Mouse (Mus musculus) liver, embryonic 13.5 days (tissue): ENCODE results near the gene Clnk. TPM values are rescaled to one million over a fixed set of nuclear protein-coding genes. Genes with fewer than 3 reads are reported as not detected.

Experiments
- ATAC-seq: fragments of 200-750 bp; cut with Nextera tagmentation; 2 replicates; pipeline ENCODE4 v1.8.0; 2017; ENCODE audit warnings: low read depth, mild to moderate bottlenecking, moderate number of reproducible peaks, moderate library complexity
- DNase-seq: peaks from one replicate; pipeline ENCODE4 v3.0.0; 2022
- H3K27ac ChIP-seq: fragments of 300-500 bp; sonication (generic); 2 replicates; pipeline ENCODE4 v1.5.1; 2015; ENCODE audit warnings: moderate library complexity, mild to moderate bottlenecking, inconsistent platforms
- H3K27me3 ChIP-seq: fragments of 300-500 bp; sonication (generic); 2 replicates; pipeline ENCODE4 v1.6.1; 2015; ENCODE audit warnings: mild to moderate bottlenecking, inconsistent platforms
- H3K36me3 ChIP-seq: fragments of 300-500 bp; sonication (generic); 2 replicates; pipeline ENCODE4 v1.6.1; 2015; ENCODE audit warnings: mild to moderate bottlenecking, inconsistent platforms
- H3K4me1 ChIP-seq: fragments of 300-500 bp; sonication (generic); replicated peaks from 2 replicates; pipeline ENCODE4 v1.6.1; 2015; ENCODE audit warnings: inconsistent platforms
- H3K4me2 ChIP-seq: fragments of 300-500 bp; sonication (generic); 2 replicates; pipeline ENCODE4 v1.6.1; 2015; ENCODE audit warnings: inconsistent platforms, mild to moderate bottlenecking, moderate library complexity
- H3K4me3 ChIP-seq: fragments of 300-500 bp; sonication (generic); replicated peaks from 2 replicates; pipeline ENCODE4 v1.5.1; 2015; ENCODE audit warnings: mild to moderate bottlenecking, inconsistent platforms
- H3K9ac ChIP-seq: fragments of 300-500 bp; sonication (generic); 2 replicates; pipeline ENCODE4 v1.6.1; 2015; ENCODE audit warnings: mild to moderate bottlenecking, inconsistent platforms
- H3K9me3 ChIP-seq: fragments of 300-500 bp; sonication (generic); replicated peaks from 2 replicates; pipeline ENCODE4 v1.6.1; 2016; ENCODE audit warnings: inconsistent platforms
- WGBS: fragments of 180-500 bp; shearing (Covaris S2); methylation state at CpG from one replicate; pipeline ENCODE4 v1.1.7; 2015; ENCODE audit not compliant: insufficient replicate concordance; 5-methylcytosine and 5-hydroxymethylcytosine counted together
- polyA plus RNA-seq: library from polyadenylated mRNA; unstranded; fragments of >200 nt; fragmentation: Nextera tagmentation; extraction: Ambion mirVana; gene quantifications from 2 replicates; pipeline ENCODE4 v1.2.1, GENCODE M21; 2015

Gene Clnk
- polyA plus RNA-seq, 1 experiment from 2014 or later: not detected

DNA sequence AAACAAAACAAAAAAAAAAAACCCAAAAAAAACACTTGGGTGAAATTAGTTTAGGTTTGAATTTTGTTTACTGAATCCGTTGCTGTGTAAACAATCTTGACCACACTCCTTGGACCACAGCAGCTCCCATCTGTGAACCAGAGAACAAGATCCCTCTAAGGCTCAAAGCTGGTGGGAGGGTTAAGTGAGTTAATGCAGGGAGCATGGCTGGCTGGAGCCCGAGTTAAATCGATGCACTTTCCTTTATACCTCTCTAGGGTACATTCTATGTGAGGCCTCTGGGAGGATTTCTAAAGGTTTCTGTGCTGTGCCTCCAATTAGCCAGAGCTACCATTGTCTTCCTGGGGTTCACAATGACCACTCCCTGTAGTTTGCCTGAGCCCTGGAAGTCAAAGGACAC lies 1.2 kb downstream of the Clnk start:
- Histone ChIP-seq H3K27me3 (no peaks in the 10 kb centered on the region), H3K36me3 (no peaks in the 10 kb centered on the region), H3K9me3 (no peaks in the 10 kb centered on the region), H3K27ac (no peak overlapping the region), H3K4me3 (no peak overlapping the region), H3K4me1 (no peaks in the 10 kb centered on the region), H3K4me2 (no peak overlapping the region), H3K9ac (no peak overlapping the region)
- ATAC-seq (no peak), DNase-seq (no peak)
- 59% methylated on average over 3 of the region's 3 CpGs for WGBS

DNA sequence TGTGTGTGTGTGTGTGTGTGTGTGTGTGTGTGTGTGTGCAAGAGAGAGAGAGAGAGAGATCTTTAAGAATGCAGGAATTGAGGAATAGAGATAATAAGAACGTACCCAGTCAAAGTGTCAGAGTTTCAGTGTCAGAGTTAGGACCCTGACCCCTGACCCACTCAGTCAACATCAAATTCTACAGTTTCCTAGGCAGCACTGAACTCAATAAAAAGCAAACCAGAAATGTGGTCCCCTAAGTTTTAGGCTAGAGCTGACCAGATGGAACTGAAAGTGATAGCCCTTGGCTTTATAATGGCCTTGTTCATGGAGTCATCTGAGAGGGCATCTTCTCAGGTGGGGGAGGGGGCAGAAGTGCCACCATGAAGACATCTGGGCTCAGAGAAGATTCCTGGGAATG lies 1.7 kb downstream of the Clnk start:
- no peaks in the 10 kb centered on the region for H3K36me3 ChIP-seq
- H3K9ac ChIP-seq: no peak overlapping the region
- ATAC-seq (no peak), DNase-seq (no peak)
- H3K4me3 ChIP-seq: no peak overlapping the region
- no peak overlapping the region for H3K27ac ChIP-seq
- WGBS: 50% methylated on average over 1 of the region's 1 CpGs
- no peaks in the 10 kb centered on the region for H3K4me1 ChIP-seq
- H3K9me3 ChIP-seq: no peaks in the 10 kb centered on the region
- H3K27me3 ChIP-seq: no peaks in the 10 kb centered on the region
- H3K4me2 ChIP-seq: no peak overlapping the region

DNA sequence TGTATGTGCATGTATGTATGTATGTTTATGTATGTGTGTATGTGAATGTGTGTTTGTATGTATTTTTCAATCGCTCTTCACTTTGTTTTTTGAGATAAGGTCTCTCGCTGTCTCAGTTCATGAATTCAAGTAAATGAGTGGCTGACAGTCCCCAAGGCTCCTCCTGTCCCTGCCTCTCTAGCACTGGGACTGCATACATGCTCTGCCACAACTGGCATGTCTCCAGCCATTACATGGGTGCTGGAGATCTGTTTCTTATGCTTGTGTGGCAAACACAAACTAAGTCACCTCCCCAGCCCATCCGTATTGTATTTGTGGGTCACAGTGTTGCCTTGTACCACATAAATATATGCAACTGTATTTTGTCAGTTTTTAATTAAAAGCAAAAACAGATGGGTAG lies 3.7 kb downstream of the Clnk start:
- 70% methylated on average over 3 of the region's 3 CpGs for WGBS
- no peak overlapping the region for H3K4me3 ChIP-seq
- no peaks in the 10 kb centered on the region for H3K4me1 ChIP-seq
- DNase-seq (no peak), ATAC-seq (no peak)
- H3K36me3 ChIP-seq: no peaks in the 10 kb centered on the region
- H3K27ac ChIP-seq: no peak overlapping the region
- no peak overlapping the region for H3K4me2 ChIP-seq
- H3K27me3 ChIP-seq: no peaks in the 10 kb centered on the region
- no peaks in the 10 kb centered on the region for H3K9me3 ChIP-seq
- no peak overlapping the region for H3K9ac ChIP-seq

DNA sequence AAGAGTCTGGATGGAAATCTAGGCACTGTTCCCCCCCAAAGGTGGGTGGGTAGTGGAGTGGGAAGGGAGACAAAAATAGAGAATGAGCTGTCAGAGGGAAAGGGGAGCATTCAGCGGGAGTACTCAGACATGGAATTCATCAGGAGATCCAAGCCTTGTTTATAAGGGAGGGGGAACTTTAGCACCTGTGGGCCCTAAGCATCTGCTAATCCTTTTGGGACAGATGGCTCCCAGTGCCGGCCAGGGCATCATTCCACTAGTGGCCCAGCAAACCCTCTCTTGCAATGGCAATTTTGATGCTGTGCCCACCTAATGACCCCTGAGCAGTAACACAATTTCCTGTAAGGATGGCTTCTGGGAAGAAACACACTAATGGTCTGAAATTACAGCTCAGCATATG lies 5.0 kb downstream of the Clnk start:
- H3K27ac ChIP-seq: no peak overlapping the region
- H3K4me2 ChIP-seq: no peak overlapping the region
- no peaks in the 10 kb centered on the region for H3K36me3 ChIP-seq
- DNase-seq: no peak
- WGBS: 63% methylated on average over 2 of the region's 2 CpGs
- ATAC-seq: no peak
- H3K4me3 ChIP-seq: no peak overlapping the region
- no peaks in the 10 kb centered on the region for H3K9me3 ChIP-seq
- H3K27me3 ChIP-seq: no peaks in the 10 kb centered on the region
- H3K9ac ChIP-seq: no peak overlapping the region
- H3K4me1 ChIP-seq: no peaks in the 10 kb centered on the region

DNA sequence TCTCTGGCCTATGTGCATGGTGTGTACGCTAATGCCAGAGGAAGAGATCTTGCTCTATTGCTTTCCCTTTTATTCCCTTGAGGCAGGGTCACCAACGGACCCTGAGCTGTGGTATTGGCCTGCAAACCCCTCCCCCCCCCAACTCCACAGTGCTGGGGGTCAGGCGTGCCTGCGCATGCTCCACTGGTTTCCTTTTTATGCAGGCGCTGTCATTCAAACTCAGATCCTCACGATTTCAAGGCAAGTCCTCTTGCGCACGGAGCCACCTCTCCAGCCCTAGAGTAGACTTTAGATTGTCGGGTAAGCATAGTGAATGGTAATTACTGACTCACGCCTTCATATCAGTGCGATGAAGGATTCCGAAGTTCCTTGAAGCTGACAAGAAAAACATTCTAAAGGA lies 6.1 kb downstream of the Clnk start:
- Histone ChIP-seq H3K27ac (no peak overlapping the region), H3K36me3 (no peaks in the 10 kb centered on the region), H3K9ac (no peak overlapping the region), H3K4me3 (no peak overlapping the region), H3K27me3 (no peaks in the 10 kb centered on the region), H3K9me3 (no peaks in the 10 kb centered on the region), H3K4me2 (no peak overlapping the region), H3K4me1 (no peaks in the 10 kb centered on the region)
- ATAC-seq (no peak), DNase-seq (no peak)
- WGBS: 28% methylated on average over 12 of the region's 12 CpGs

DNA sequence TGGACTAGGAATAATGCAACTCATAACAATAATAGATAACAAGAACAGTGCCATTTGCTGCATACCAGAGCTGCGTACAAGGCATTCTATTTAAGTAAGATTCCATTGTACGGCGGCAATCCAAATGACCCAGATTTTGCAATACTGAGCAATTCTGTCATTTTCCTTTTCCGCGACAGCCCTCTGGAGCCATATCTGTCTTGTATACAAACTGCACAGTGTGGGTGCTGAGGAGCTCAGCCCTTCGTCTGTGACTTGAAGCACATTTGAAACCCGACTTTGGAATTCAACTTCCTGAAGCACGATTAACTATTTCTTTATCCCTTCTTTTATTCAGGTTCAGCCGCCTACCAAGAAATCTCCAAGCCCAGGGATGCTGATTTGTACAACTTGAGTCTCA lies 6.6 kb downstream of the Clnk start:
- 74% methylated on average over 9 of the region's 9 CpGs for WGBS
- Histone ChIP-seq H3K36me3 (no peaks in the 10 kb centered on the region), H3K4me2 (no peak overlapping the region), H3K4me1 (no peaks in the 10 kb centered on the region), H3K9me3 (no peaks in the 10 kb centered on the region), H3K9ac (no peak overlapping the region), H3K4me3 (no peak overlapping the region), H3K27me3 (no peaks in the 10 kb centered on the region), H3K27ac (no peak overlapping the region)
- ATAC-seq: no peak
- DNase-seq: no peak

DNA sequence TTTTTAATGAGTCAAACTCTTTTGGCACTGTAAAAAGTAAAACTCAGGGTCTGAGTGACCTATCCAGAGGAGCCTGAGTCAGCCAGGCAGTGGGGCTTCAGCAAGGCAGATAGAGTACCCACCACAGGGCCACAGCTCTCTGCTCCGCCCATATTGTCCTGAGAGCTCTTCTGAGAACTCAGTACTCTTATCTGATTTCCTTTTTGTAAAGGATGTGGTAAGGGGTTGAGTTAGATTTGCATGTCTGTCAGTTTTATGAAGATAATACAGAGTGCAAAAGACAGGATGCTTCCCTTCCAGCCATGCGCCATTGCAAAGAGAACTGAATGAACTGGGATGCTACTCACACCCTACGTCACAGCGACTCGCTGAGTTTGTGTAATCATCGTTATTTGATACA lies 12.0 kb downstream of the Clnk start:
- H3K9me3 ChIP-seq: no peaks in the 10 kb centered on the region
- no peaks in the 10 kb centered on the region for H3K36me3 ChIP-seq
- 21% methylated on average over 6 of the region's 6 CpGs for WGBS
- no peak overlapping the region for H3K4me3 ChIP-seq
- H3K9ac ChIP-seq: no peak overlapping the region
- H3K27me3 ChIP-seq: no peaks in the 10 kb centered on the region
- H3K4me1 ChIP-seq: no peaks in the 10 kb centered on the region
- H3K4me2 ChIP-seq: no peak overlapping the region
- ATAC-seq: no peak
- no peak for DNase-seq
- H3K27ac ChIP-seq: no peak overlapping the region

DNA sequence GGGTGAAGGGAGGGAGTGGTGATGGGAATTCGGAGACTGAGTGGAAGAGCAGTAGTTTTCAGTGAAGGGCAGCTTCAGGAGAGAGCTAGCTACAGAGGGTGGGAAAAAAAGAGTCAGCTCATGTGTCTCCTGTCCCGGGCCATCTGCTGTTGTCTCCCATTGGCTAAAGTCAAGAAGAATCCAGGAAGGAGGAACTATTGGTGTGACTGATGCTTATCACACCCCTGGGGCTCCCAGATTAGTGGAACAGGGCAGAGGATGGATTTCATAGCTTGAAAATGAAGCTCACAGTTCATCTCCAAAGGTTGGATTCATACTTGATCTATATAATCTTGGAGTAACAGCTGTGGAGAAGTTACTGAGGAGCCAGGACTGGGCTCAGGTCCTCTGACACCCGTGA lies 13.6 kb downstream of the Clnk start:
- H3K27me3 ChIP-seq: no peaks in the 10 kb centered on the region
- H3K36me3 ChIP-seq: no peaks in the 10 kb centered on the region
- H3K27ac ChIP-seq: no peak overlapping the region
- no peak overlapping the region for H3K4me3 ChIP-seq
- H3K9me3 ChIP-seq: no peaks in the 10 kb centered on the region
- H3K4me2 ChIP-seq: no peak overlapping the region
- no peak overlapping the region for H3K9ac ChIP-seq
- no peak for DNase-seq
- no peak for ATAC-seq
- WGBS: 11% methylated on average over 3 of the region's 3 CpGs
- H3K4me1 ChIP-seq: no peaks in the 10 kb centered on the region

DNA sequence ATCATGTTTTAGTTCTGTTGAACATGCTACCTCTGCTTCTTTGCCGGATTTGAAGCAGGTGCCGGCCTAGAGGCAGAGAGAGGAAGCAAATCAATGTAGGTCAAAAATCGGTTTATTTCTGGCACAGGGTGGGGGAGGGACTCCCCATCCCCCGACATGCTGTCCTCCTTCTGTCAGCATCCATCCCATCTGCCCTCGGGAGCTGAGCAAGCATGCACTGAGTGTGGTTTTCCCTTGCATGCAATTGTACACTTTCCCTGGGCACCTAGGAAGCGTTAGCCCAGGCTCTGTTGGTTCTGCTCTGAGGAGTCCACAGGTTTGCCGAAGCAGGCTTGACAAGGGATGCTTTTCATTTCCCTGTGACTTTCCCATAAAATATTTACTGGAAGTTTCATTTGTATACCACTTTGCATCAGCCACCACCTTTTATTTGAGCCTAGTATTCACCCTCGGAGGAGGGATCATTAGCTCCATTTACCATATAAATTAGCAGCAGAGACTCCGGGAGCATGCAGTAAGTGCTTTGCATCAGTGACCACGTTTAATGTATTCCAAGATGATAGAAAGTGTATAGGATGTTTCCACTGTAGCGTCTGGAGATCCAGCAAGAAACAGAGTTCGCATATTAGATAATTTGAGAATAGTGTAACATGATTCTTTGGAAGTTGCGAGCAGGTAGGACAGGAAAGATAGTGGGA lies 14.2 kb downstream of the Clnk start:
- no peaks in the 10 kb centered on the region for H3K4me1 ChIP-seq
- DNase-seq: no peak
- H3K4me3 ChIP-seq: no peak overlapping the region

DNA sequence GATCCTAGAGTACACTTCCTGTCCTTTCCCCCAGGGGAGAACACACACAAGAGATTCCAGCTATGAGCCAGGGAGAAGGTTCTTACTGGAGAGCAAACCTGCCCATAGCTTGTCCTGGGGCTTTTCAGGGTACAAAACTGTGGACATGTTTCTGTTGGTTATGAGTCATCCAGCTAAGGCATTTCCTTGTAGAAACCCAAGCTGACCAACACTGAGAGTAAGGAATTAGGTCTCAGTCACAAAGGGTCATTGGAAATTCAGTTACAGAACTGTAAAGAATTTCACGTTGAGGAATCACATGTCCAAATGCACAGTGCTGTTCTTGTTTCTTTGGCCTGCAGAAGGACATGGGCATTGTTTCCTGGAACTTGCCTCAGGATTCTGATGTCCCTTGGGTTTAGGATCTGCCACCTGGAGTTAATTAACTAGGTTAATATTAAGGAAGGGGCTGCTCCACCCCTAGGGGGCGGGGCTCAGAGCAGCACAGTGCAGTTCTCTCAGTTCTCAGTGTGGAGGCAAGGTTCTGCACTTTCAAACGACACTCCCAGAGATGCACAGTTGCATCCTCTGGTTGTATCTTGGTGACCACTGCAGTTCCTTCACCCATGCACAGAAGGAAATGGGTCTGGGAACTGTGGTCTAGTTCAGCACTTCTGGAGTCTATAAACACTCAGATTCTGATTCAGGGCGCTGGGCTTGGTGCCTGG lies 18.4 kb downstream of the Clnk start:
- Histone ChIP-seq H3K36me3 (no peaks in the 10 kb centered on the region), H3K4me2 (no peak overlapping the region), H3K9me3 (no peaks in the 10 kb centered on the region), H3K27me3 (no peaks in the 10 kb centered on the region), H3K27ac (no peak overlapping the region), H3K4me3 (no peak overlapping the region), H3K9ac (no peak overlapping the region), H3K4me1 (no peaks in the 10 kb centered on the region)
- DNase-seq: no peak
- ATAC-seq: no peak
- WGBS: 23% methylated on average over 4 of the region's 4 CpGs

More for the DNA sequence above, 14.2 kb downstream of the Clnk start:
- 44% methylated on average over 13 of the region's 13 CpGs for WGBS
- no peaks in the 10 kb centered on the region for H3K9me3 ChIP-seq
- no peaks in the 10 kb centered on the region for H3K36me3 ChIP-seq
- no peak overlapping the region for H3K27ac ChIP-seq
- H3K9ac ChIP-seq: no peak overlapping the region
- H3K4me2 ChIP-seq: no peak overlapping the region
- ATAC-seq: no peak
- H3K27me3 ChIP-seq: no peaks in the 10 kb centered on the region

DNA sequence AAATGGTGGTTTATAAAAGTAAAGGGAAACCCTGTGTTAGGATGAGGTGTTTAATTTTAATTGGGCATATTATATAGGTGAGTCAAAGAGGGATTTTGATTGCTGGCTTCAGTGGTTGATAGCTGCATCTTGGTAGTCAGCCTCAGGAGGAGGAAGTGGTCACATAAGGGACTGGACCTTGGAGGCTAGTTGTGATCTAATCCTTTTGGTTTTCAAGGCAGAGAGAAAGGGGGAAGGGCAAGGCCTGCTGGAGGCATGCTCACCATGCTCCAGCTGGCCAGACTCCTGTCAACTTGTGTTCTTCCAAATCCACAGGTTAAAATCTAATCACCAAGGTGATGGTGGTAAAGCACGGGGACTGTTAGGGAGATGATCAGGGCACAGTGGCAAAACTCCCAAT lies 19.0 kb downstream of the Clnk start:
- WGBS: 35% methylated on average over 1 of the region's 1 CpGs
- no peak overlapping the region for H3K4me2 ChIP-seq
- H3K27ac ChIP-seq: no peak overlapping the region
- no peaks in the 10 kb centered on the region for H3K9me3 ChIP-seq
- no peaks in the 10 kb centered on the region for H3K4me1 ChIP-seq
- no peak overlapping the region for H3K9ac ChIP-seq
- ATAC-seq (no peak), DNase-seq (no peak)
- H3K27me3 ChIP-seq: no peaks in the 10 kb centered on the region
- no peak overlapping the region for H3K4me3 ChIP-seq
- H3K36me3 ChIP-seq: no peaks in the 10 kb centered on the region

DNA sequence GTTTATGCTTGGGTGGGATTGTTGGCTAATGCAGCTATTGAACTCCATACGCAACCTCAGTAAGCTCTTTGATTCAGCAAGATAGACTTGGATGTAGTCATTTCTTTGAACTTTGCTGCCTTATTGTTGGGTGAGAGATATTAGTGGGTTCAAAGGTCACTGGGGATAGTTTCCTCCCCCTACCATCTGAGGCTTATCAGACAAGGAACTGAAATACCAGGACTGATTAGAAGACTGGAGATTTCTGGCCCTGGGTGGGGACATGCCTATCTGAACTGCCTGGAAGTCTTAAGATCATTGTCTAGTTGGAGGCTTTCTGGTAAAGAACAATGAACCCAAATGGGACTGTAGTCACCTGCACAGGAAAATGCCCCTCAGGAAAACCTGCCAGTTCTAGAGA lies 26.4 kb downstream of the Clnk start:
- no peak for ATAC-seq
- H3K27ac ChIP-seq: no peak overlapping the region

More for the DNA sequence above, 26.4 kb downstream of the Clnk start:
- no peaks in the 10 kb centered on the region for H3K27me3 ChIP-seq
- H3K4me3 ChIP-seq: no peak overlapping the region
- DNase-seq: no peak
- H3K36me3 ChIP-seq: no peaks in the 10 kb centered on the region
- no peaks in the 10 kb centered on the region for H3K9me3 ChIP-seq
- no peak overlapping the region for H3K4me2 ChIP-seq
- WGBS: 86% methylated on average over 1 of the region's 1 CpGs
- H3K9ac ChIP-seq: no peak overlapping the region
- H3K4me1 ChIP-seq: no peaks in the 10 kb centered on the region
